Mouse (Mus musculus) urinary bladder, postnatal 10 days (tissue): ENCODE results near the gene Diras1.
A peak's percentile ranks its signal among the peaks of the same experiment; 100 is the strongest.
"Not testable (repeated sequence)": the region's sequence is repeated elsewhere in the genome, so short reads cannot be mapped to it uniquely, and the experiment has no call there.

ENCODE experiments used
- DNase-seq: peaks from one replicate; pipeline ENCODE4 v3.0.0; 2022; ENCODE audit warnings: low spot score

Diras1 gene

DNA sequence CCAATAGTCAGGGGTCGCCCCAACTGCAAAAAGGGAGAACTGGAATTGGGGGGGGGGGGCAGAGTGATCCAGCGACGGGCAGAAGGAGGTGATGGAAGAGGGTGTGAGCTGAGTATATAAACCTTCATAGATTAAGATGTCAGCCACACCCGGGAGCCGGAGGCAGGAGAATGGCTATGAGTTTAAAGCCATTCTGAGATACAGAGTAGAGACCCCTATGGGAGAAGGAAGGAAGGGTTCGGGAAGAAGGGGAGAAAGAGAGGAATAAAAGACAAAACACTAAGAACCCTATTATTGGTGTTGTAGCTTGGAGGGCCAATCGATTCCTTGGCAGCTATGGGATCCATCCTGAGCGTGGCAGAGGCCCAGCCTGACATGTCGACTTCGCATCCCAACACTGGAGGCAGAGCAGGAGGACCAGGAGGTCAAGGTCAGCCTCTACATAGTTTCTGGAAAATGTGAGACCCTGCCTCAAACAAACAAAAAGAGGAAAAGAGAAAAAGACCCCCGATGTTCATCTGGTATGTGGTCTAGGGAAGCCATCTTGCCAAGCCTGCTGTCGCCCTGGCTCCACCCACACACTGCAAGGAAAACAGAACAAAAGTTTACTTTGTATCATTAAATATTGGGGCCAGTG is at the start of gene Diras1:
Diras1 (minus strand) TSS at position 24 of the 637 bp plus-strand sequence.
- DNase-seq = no peak

DNA sequence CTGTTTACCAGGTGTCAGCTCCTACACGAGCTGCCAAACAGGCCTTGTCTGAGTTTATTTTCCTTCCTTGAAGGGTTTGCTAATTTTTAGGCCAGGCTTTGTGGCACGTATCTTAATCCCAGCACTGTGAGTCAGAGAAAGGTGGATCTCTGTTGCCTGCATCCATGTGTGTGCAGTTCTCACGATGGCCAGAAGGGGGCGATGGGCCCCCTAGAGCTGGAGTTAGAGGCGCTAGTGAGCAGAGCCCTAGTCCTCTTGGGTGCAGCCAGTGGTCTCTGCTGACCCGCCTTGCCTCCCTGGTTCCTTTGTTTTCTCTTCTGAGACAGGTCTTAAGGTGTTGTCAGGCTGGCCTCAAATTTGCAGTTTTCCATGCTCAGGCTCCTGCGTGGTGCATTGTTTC is 48.0 kb upstream of the Diras1 start:
- DNase-seq = no peak

DNA sequence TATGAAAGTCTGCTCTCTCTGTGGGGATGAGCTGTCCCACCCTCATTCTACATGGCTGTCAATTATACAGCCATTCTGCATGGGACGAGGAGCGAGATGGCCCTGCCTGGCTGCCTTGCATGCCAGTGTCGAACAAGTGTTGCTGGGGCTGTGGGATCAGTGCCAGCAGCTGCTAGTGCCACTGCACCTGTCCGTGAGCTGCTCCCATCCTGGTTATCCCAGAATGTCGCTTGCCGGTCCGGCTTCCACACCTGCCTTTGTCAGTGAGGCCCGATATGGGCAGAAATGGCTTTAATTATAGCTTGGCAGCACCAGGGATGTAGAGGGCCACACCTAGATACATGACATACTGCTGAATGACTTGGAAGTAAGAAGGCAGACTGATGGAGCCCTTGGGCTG is 46.8 kb upstream of the Diras1 start:
- DNase-seq = no peak

DNA sequence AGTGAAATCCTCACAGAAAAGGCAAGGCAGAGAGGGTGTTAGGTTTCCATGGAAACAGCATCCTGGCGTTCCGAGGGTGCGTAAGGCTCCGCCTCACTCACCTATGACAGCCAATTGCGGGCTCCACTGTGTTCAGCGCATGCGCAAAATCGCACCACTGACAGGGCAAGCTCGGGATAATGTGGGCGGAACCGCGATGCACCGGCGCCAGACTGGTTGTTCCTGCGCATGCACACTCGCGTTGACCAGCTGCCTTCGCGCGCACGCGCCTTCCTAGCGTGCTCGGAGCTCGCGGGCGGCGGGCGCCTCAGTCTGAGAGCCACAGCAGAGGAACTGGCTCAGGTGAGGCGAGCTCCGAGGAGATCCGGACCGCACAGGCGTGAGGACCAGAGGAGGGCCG is 44.4 kb upstream of the Diras1 start, which contains the start of gene Thop1:
Thop1 (plus strand) TSS at position 200 of the 400 bp plus-strand sequence.
- DNase-seq = peak; percentile 90

DNA sequence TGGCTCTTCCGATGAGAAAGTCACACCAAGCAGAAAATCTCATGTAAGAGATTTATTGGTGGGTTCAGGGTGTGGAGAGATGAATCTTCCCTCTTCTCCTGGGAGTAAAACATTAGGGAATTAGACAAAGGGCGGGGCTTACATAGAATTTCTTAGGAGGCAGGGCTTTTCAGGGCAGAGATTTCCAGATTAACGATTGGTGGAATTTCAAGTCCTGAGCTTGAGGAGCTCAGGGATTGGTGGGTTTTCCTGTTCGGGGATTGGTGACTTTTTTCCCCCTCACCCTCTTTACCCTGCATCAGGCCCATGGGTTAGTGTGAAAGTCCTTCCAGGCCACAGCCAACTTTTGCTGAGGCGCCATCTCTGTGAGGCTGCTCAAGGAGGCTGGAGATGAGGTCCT is 43.2 kb upstream of the Diras1 start:
- DNase-seq = no peak

DNA sequence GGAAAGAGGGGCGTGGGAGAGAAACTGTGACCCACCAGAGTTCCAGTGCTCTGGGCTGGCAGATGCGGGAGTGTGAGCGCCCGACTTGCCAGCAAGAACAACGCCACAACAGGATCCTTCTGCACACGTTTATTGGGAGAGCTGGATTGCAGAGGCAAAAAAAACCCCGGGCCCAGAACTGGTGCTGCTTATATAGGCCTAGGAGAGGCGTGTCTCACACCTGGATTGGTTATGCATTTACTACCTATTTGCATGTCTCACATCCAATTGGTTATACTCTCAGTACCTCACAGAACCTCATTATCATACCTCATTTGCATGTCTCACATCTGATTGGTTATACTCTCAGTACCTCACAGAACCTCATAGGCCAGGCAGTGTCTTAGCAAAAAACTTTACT is 39.1 kb upstream of the Diras1 start:
- DNase-seq = not testable (repeated sequence)

DNA sequence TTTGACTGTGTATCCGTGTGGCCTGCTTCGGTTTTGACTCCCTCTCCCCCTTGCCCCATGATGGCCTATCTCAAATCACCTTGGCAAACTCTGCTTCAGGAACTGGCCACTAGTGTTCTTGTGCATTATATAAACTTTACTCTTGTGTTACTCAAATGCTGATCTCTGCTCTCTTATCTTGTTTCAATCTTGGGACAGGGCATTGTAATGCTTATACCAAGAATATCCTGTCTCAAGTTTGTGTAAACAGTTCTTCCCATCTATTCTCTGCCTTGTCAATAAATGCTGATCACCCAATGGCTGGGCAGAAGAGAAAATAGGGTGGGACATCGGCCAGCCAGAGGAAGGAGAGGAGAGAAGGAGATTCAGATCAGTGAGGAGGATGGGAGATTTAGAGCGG is 37.2 kb upstream of the Diras1 start:
- no peak for DNase-seq

DNA sequence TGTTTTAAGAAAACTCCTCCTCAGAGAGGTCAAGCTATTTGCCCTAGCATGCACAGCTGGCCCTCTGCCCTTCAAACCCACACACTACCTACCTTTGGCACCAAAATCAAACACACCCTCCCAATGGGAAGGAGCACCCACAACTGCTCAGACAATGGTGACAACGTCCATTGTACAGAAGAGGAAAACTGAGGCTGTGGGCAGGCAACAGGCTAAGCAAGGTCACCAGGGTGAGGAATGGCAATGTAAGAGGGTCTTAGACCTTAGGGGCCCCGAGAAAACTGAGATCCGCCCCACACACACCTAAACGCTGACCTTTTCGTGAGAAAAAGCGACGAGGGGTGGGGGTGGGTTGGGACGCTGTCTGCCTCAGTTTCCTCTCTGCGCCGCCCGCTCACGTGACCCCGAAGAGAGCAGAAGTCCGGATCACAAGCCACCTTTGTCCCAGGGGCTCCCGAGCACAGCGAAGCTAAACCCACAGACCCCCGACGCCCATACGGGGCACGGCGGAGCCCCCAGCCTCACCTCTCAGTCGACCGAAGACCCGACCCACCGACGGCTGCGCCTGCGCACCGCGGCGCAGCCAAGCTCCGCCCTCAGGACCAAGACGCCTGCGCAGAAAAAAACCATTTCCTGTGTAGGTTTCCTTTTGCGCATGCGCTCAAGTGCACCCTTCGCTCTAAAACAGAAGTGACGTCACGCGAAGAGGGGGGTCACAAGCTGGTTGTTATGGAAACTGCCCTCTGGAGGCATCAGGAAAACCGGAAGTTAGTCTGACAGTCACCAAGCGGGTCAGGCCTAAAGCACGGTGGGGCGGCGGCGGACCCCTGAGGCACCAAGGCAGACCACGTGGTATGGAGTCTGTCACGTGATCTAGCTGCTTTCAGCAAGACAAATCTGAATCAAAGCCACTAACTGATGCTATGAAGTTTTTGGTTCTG is 34.4 kb upstream of the Diras1 start, which contains the start of gene Sgta:
Sgta (minus strand) TSS at position 579 of the 941 bp plus-strand sequence.
- peak; percentile 99 for DNase-seq

DNA sequence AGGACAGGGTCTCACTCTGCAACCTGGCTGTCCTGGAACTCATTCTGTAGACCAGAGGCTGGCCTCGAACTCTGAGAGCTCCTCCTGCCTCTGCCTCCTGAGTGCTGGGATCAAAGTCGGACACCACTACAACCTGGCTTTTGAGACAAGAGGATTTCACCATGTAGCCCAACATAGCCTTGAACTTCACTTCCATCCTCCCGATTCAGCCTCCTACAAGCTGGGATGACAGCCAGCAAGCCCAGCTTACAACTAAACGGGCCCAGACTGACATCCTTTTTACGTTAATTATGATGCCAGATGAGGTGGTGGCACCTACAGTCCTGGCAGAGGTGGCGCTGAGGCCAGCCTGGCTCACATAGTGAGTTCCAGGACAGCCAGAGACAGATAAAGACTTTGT is 33.4 kb upstream of the Diras1 start:
- no peak for DNase-seq

DNA sequence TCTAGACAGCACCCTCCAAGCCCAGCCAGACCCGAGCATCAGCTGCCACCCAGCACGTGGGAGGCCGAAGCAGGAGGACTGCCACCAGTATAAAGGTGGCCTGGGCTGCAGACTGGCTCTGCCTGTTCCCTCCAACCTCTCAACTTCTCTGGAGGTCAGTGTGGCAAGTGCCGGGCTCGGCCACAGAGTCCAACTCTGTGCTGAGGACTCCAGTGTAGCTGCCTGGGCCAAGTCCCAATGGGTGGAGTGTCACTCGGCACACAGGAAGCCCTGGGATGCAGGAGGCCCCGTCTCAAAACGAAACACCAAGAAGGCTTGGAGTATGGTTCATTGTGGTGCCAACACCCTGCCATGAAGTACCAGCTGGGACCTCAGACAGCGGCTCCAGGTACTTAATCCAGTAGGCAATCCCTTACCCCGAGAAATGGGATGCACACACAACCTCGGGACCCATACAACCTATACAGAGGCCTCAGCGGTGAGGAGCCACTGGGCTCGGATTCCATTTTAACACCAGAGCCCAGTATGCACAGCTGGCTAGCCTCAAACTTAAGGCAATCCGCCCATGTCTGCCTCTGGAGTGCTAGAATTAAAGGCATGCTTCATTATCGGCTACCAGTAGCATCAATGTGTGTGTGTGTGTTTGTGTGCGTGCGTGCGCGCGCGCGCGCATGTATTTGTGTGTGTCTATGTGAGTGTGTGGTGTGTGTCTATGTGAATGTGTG is 32.1 kb upstream of the Diras1 start:
- no peak for DNase-seq

DNA sequence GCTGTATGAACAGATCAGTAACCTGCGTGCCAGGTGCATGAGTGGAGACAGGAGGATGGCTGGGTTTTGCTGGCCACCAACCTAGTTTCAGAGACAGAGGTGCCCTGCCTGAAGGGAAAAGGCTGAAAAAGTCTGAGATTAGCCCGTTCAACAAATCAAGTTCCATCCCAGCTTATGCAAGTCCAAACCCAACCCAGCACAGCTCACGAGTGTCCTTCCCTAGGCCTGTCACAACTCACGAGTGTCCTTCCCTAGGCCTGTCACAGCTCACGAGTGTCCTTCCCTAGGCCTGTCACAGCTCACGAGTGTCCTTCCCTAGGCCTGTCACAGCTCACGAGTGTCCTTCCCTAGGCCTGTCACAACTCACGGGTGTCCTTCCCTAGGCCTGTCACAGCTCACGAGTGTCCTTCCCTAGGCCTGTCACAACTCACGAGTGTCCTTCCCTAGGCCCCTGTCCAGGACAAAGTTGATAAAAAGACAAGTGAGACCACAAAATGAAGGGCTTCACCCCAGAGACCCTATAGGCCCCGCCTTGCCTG is 30.4 kb upstream of the Diras1 start:
- DNase-seq = not testable (repeated sequence)

DNA sequence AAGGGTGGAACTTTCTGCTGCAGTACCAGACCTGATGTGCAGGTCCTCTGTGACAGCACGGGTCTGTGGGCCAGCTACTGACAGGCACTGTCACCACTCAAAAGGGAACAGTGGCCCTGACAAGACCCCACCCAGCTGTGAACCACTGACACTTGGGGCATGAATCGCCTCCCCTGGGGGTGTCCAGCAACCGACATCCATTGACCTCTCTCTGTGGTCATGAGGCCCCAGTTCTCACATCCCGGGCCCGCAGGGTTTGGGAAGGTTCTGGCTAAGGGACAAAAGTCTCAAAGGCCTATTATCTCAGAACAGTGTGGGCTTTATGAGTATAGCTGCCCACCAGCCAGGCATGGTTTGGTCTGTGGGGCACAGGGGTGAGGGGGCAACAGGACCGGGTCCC is 29.7 kb upstream of the Diras1 start:
- no peak for DNase-seq

DNA sequence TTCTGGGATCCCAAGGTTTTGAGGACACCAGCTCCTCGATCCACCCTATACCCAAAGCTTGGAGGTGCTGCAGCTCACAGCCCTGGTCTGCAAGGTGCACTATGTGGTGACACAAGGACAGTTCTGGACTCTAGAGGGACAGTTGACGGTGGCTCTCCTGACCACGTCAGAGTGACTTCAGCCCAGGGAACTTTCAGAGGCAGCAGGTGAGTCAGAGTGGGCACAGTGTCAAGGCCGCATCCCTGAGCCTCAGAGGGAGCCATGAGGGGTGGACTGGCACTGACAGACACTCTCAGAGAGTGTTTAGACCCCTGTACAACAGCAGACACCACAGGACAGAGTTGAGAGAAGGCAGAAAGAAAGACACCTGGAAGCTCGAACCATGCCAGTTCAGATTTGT is 27.1 kb upstream of the Diras1 start:
- no peak for DNase-seq

DNA sequence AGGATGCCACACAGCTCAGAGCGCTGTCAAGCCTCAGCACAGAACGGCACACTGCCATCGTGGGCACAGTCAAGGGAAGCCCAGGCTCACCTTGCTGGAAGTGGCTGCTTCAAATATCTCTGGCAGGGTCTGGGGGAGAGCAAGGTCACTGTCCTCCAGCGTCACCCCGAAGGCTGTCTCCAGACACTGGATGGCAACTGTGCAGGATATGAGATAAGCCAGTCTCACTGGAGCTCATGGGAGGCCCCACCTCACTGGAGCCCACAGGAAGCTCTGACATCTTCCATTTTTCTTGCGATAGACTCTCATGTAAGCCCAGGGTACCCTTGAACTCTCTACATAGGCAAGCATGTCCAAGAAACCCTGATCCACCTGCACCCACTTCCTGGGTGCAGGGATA is 25.7 kb upstream of the Diras1 start:
- no peak for DNase-seq

DNA sequence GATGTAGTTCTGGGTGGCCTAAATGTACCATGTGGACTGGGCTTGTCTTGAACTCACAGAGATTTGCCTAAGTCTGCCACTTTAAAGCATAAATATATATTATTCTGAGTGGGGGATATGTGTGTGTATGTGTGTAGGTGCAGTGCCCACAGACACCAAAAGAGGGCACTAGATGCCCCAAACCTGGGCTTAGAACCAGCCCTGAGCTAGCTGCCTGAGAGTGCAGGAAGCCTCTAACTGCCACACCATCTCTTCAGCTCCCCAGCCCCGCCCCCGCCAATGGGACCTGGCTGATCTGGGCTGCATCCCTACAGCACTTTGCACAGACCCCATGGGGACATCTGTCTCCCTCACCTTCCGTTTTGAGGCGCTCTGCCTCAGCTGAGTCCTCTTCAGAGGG is 25.2 kb upstream of the Diras1 start:
- DNase-seq = no peak

DNA sequence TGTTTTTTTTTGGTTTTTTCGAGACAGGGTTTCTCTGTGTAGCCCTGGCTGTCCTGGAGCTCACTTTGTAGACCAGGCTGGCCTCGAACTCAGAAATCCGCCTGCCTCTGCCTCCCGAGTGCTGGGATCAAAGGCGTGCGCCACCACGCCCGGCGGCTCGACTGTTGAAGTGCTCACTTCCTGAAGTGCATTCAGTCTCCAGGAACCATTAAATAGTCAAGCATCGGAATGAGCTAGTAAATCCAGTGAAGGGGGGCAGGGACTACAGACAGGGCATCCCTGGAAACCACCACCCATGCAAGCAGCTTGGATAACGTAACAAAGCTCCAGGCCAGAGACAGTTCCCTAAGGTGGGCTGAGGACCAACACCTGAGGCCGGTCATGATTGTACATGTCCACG is 19.8 kb upstream of the Diras1 start:
- DNase-seq = not testable (repeated sequence)

DNA sequence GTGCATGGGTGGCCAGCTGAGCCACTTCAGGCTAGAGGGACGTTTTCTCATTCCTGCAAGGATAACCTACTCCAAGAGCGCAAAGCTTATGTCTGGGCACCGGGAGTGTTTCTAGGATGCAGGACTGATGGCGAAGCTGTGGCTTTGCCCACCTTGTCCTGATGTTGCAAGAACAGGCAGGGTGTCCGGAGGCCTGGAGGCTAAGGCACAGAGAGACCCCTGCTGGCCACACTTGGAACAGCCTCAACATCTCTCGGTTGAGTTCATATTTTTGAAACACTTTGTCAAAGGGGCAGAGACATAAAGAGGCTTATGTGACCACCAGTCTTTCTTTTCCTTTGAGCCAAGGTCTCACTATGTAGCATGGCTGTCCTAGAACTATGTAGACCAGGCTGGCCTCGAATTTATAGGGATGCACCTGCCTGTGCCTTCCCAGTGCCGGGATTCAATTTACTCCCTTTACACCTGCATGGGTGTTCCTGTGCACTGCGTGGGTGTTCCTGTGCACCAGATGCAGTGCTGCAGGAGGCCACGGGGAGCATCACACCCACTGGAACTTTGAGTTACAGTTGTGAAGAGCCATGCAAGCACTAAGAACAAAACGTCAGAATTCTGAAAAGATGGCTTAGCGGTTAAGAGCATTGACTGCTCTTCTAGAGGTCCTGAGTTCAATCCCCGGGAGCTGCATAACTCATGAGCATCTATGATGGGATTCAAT is 16.2 kb upstream of the Diras1 start:
- DNase-seq = no peak

DNA sequence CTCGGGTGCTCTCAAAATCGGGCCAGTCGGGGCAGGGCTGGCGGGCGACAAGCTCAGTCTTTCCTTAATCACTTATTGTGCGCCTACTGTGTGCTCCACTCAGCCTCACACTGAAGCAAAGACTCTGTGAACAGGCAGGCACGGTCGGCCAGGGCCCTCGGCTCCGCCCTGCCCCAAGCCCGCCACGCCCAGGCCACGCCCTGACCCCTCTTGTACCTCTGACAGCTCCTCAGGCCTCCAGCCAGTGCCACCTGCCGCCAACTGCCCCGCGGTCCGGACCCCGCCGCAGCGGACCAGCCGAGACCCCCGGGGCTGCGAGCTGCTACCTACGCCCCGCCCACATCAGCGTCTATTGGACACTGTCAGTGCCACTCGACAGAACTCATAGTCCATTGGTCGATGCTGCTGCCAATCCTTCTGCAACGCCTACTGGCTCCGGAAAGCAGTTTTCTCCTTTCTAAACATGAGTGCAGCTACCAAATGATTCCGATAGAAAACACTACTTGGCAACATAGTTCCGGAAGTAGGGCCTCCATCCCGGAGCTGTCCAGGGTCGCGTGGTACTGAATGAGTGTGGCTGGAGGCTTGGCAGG is 11.6 kb upstream of the Diras1 start, which contains the start of gene Slc39a3:
Slc39a3 (minus strand) TSS at position 439 of the 593 bp plus-strand sequence.
- peak; percentile 95 for DNase-seq

DNA sequence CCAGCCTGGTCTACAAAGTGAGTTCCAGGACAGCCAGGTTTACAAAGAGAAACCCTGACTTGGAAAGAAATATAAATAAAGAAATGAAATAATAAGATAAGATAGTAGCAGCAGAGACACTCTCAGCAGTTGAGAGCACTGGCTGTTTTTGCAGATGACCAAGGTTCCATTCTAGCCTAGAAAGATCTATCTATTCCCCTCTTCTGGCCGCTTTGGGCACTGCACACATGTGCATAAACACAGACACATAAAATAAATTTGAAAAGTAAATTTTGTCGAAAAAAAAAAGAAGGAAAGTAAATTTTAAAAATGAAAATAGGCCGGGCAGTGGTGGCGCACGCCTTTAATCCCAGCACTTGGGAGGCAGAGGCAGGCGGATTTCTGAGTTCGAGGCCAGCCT is 10.8 kb upstream of the Diras1 start:
- DNase-seq = no peak

DNA sequence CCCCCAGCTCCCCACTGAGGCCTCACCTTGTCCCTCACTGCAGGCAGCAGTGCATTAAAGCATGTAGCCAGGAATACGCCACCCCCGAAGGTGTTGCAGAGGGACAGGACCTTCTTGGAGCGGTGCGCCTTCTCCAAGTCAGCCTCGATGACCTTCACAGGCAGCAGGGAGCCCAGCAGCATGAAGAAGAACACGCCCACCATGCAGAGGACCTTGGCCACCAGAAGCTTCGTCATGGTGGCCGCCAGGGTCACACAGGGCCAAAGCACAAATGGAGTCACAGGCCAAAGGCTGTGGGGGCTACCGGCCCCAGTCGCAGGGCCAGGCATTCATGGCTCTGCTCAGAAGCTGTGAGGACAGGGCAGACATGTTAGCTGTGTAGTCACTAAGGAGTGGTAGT is 8.1 kb upstream of the Diras1 start:
- no peak for DNase-seq

DNA sequence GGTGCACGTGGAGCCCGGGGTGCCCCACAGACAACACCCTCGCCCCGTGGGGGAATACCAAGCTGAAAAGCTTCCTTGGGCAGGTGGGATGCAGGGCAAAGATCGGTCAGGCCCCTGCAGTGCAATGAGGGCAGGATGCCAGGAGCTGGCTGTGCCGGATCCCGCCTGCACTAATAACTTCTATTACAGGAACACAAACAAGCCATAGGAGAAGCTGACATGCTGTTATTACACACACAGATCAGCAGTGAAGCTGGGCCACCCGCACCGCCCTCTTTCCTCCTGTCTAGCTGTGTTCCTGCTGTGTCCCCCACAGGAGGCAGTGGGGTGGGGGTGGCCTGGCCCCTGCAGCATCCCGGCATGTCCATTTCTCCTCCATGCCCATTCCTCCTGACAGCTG is 3.6 kb upstream of the Diras1 start:
- DNase-seq = no peak
